Mouse (Mus musculus) left cerebral cortex, adult 6 months (tissue): ENCODE results near the gene Med15. TPM values are rescaled to one million over a fixed set of nuclear protein-coding genes. Genes with fewer than 3 reads are reported as not detected.

Experiments used
- long read RNA-seq, 2 experiments: library from polyadenylated mRNA; unstranded; transcript quantifications; one replicate each; pipeline ENCODE4 v2.0.0; 2019 to 2020
- polyA plus RNA-seq: library from polyadenylated mRNA; unstranded; fragments of <200 nt; fragmentation: Nextera tagmentation; gene quantifications from 2 replicates; pipeline ENCODE4 v1.2.3, GENCODE M21; 2021

Med15 gene
- polyA plus RNA-seq, result 38.4 and 54.4 TPM in 2 replicates
- long read RNA-seq, experiment 1, transcript Med15-202 (17 exons, 3,230 nt), result major isoform, 8 of 35 reads
- long read RNA-seq, experiment 1, partial matches to known transcripts, result 14 of 35 reads
- long read RNA-seq, experiment 1, other reads (novel, unspliced or antisense), result 7 of 35 reads
- long read RNA-seq, experiment 2, partial matches to known transcripts, result 8 of 17 reads
- long read RNA-seq, experiment 2, other reads (novel, unspliced or antisense), result 7 of 17 reads

GRCm38 (mm10) chr16:17732841-17733340 lies at the start of gene Med15:
TSS of gene Med15 (minus strand) at chr16:17732891.

GRCm38 (mm10) chr16:17759344-17759773 lies 26.7 kb upstream of the Med15 start, which contains the start of gene Klhl22:
TSS of gene Klhl22 (plus strand) at chr16:17759618.

GRCm38 (mm10) chr16:17646310-17647114 lies 86.2 kb downstream of the Med15 start, which contains the start of gene Ccdc74a:
TSS of gene Ccdc74a (plus strand) at chr16:17646470.

GRCm38 (mm10) chr16:17619198-17620105 lies 113.2 kb downstream of the Med15 start, which contains the start of gene Smpd4:
TSS of gene Smpd4 (plus strand) at chr16:17619354.

Other genes starting within 250 kb of the Med15 start
- gene Aifm3, start 243.3 kb downstream of the Med15 start, polyA plus RNA-seq, result 27.3 and 28.4 TPM in 2 replicates
- 92.7 and 137 TPM in 2 replicates for gene Lztr1, start 224.2 kb downstream of the Med15 start, polyA plus RNA-seq
- gene Thap7, start 201.8 kb downstream of the Med15 start, polyA plus RNA-seq, result 58.8 and 69.2 TPM in 2 replicates
- gene Lrrc74b, start 171.6 kb downstream of the Med15 start, polyA plus RNA-seq, result 0.68 and 1.0 TPM in 2 replicates
- gene P2rx6, start 171.0 kb downstream of the Med15 start, polyA plus RNA-seq, result 1.1 and 1.3 TPM in 2 replicates
- 61.6 and 101 TPM in 2 replicates for gene Slc7a4, start 149.7 kb downstream of the Med15 start, polyA plus RNA-seq
- gene Smpd4, start 113.5 kb downstream of the Med15 start, polyA plus RNA-seq, result 9.7 and 13.4 TPM in 2 replicates
- 9.0 and 30.9 TPM in 2 replicates for gene Ccdc74a, start 86.4 kb downstream of the Med15 start, polyA plus RNA-seq
- gene Klhl22, start 26.7 kb upstream of the Med15 start, polyA plus RNA-seq, result 75.3 and 87.1 TPM in 2 replicates
- 0.36 and 1.6 TPM in 2 replicates for gene Scarf2, start 64.4 kb upstream of the Med15 start, polyA plus RNA-seq
- gene B830017H08Rik, start 100.2 kb upstream of the Med15 start, polyA plus RNA-seq, result 0.82 and 5.6 TPM in 2 replicates
- 2.3 and 2.4 TPM in 2 replicates for gene Car15, start 105.5 kb upstream of the Med15 start, polyA plus RNA-seq
- 0.16 and 0.21 TPM in 2 replicates for gene Gm20518, start 158.8 kb upstream of the Med15 start, polyA plus RNA-seq
- gene Tssk1, start 161.3 kb upstream of the Med15 start, polyA plus RNA-seq, result not detected in 2 replicates
- gene Dgcr2, start 165.7 kb upstream of the Med15 start, polyA plus RNA-seq, result 64.2 and 70.9 TPM in 2 replicates
- not detected in 2 replicates for gene Tssk2, start 165.7 kb upstream of the Med15 start, polyA plus RNA-seq
- gene Ess2, start 178.5 kb upstream of the Med15 start, polyA plus RNA-seq, result 16.3 and 17.7 TPM in 2 replicates
- gene Gsc2, start 182.2 kb upstream of the Med15 start, polyA plus RNA-seq, result 0.19 TPM in 1 of 2 replicates, not detected in the other
- 57.7 and 68.3 TPM in 2 replicates for gene Slc25a1, start 195.3 kb upstream of the Med15 start, polyA plus RNA-seq
- gene Vpreb2, start 247.5 kb upstream of the Med15 start, polyA plus RNA-seq, result not detected in 2 replicates